Comparison of ENCODE assay signal across 17 mouse cellular contexts in genomic region chr8:115589076-115589475, GRCm38 (mm10).
"Had no signal": no experiment of that assay in that cellular context is flagged by ENCODE, and none has a peak within 500 bp of the region (broad histone marks: within the 10 kb centered on the region; RNA-seq: fewer than 3 reads in every experiment).

No protein-coding gene starts in this region.

- ATAC-seq: hindbrain, embryonic 16.5 days; inflammation-experienced regulatory T-cells, adult 6 months; intestine, embryonic 15.5 days; intestine, postnatal 0 days had no signal

- DNase-seq: gastrocnemius, adult 2 months; gastrocnemius, postnatal 10 days; gastrocnemius, postnatal 25 days; heart, adult 2 months; heart, postnatal 14 days; heart, postnatal 4 days; kidney, adult 18-20 months; kidney, adult 8-10 months; kidney, postnatal 10 days; kidney, postnatal 25 days; kidney, postnatal 4 days; liver; liver, embryonic 13.5 days had no signal
